Mouse (Mus musculus) T-cell, adult 66 days (primary cell): ENCODE data around the gene Rnf34. TPM values are rescaled to one million over a fixed set of nuclear protein-coding genes. Genes with fewer than 3 reads are reported as not detected.

Source experiments
- total RNA-seq, 2 experiments: library from RNA; stranded (reverse); gene quantifications; 3 replicates in 1 of 2; 4 replicates in 1 of 2; pipeline ENCODE4 v1.2.4; 2023

The Rnf34 gene
- 10 to 100 TPM; 25.6 to 30.4 TPM for total RNA-seq

DNA sequence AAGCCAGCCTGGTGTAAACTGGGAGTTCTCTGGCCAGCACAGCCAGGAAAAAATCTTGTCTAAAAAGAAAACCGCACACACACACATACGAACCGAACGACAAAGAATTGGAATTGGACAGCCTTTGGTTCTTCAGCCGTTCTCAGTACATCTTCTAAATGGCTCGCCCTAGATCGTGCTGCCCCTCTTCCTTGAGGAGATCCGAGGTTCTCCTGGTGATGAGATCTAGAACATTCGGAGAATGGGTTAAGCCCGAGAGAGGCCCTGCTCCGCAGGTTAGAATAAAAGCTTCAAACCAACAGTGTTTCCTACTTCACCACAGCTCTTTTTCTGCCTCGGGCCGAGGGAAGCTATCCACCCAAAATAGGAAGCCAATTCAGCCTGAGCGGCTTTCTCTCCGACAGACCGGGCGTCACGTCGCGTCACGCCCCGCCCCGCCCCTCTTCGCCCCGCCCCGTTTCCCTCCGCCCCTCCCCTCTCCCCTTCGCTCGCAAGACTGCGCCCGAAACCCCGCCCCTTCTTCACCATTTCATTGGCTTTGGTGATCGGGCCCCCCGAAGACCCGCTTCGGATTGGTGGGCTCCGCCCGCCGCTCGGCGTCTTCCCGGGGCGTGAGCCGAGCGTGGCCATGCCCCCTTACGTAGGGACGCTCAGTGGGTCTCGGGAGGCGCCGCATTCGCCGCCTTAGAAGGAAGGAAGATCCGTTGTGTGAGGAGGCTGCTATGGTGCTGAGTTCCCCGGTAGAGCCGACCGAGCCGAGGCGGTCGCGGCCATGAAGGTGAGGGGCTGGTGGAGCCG lies at the start of gene Rnf34:
Gene Rnf34 (plus strand): TSS at position 528 of the 798 bp plus-strand sequence.

DNA sequence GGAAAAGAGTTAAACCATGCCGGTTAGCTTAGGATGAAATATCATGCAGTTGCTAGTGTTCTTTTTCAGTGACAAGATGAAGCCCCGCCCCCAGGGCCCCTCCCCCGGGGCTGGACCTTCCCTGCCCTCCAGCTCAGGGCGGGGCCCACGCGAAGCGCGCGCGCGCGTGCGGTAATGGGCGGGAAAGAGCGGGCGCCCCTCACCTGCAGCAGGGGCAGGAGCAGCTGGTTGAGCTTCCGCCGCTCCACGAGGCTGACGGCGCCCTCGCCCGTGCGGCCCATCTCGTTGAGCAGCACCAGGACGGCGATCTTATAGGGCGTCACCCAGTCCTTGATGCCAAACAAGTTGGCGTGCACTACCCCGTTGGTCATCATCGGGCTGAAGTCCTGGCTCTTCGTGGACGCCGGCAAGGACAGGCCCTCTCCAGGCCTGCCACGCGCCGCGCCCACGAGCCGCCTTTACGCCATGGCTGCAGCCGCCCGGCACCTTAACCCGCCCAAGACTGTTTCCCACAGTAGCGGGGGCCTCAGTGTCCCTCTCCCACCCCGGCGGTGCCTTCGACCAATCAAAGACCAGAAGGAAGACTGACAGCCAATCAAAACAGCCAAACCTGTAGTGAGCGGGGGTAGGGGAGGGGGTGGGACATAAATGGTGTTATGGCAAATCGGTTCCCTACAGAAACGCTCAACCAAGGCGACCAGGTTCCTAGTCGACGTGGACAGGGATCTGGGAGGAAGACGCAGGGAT lies 28.9 kb upstream of the Rnf34 start, which contains the start of gene Anapc5:
Gene Anapc5 (minus strand): TSS at position 563 of the 747 bp plus-strand sequence.

Other genes starting within 250 kb of the Rnf34 start
- 1 to 10 TPM; 2.9 to 4.2 TPM for gene Ift81, start 235.5 kb upstream of the Rnf34 start, total RNA-seq
- 10 to 100 TPM; 39.5 to 54.2 TPM for gene P2rx7, start 206.1 kb upstream of the Rnf34 start, total RNA-seq
- 10 to 100 TPM; 48.5 to 52.1 TPM for gene P2rx4, start 142.5 kb upstream of the Rnf34 start, total RNA-seq
- gene Camkk2, start 70.6 kb upstream of the Rnf34 start, total RNA-seq, result 10 to 100 TPM; 24.0 to 25.5 TPM
- 100 to 1,000 TPM; 264 to 271 TPM for gene Anapc5, start 28.7 kb upstream of the Rnf34 start, total RNA-seq
- gene Kdm2b, start 139.8 kb downstream of the Rnf34 start, total RNA-seq, result 10 to 100 TPM; 60.5 to 66.5 TPM
- gene Orai1, start 165.0 kb downstream of the Rnf34 start, total RNA-seq, result 10 to 100 TPM; 73.3 to 78.4 TPM
- gene Morn3, start 197.0 kb downstream of the Rnf34 start, total RNA-seq, result not detected
- 1 to 10 TPM; 7.0 to 7.8 TPM for gene Tmem120b, start 218.4 kb downstream of the Rnf34 start, total RNA-seq